Mouse (Mus musculus) spleen, embryonic (tissue): ENCODE results near the gene Pi4ka.

Experiments used
- CTCF ChIA-PET: fragments of 350-600 bp; sonication (Branson Sonifier 250); formaldehyde crosslinking; loops from one replicate; lab custom pipeline; 2022; lab: Charles Lee

Pi4ka gene

GRCm38 (mm10) chr16:17276164-17277151 is 129.7 kb downstream of the Pi4ka start:
- CTCF ChIA-PET: interaction anchor here (1.3 kb wide), 1 partner anchor 67 kb away, joined by 5 read pairs; no protein-coding TSS in a partner anchor

- CTCF ChIA-PET: no interaction called here
Observed at GRCm38 (mm10) chr16:17275721-17276120, 130.4 kb downstream of the Pi4ka start, which contains the start of gene Tmem191c. TSS of gene Tmem191c (plus strand) at chr16:17276077.

GRCm38 (mm10) chr16:17271856-17272255 is 134.3 kb downstream of the Pi4ka start:
- CTCF ChIA-PET: interaction anchor here (0.8 kb wide), 1 partner anchor 45 kb away, joined by 7 read pairs; no protein-coding TSS in a partner anchor

GRCm38 (mm10) chr16:17271124-17271523 is 135.0 kb downstream of the Pi4ka start:
- CTCF ChIA-PET: no interaction called here

GRCm38 (mm10) chr16:17269872-17270271 is 136.2 kb downstream of the Pi4ka start:
- CTCF ChIA-PET: interaction anchor here (0.5 kb wide), 1 partner anchor 13 kb away, joined by 3 read pairs; no protein-coding TSS in a partner anchor

- CTCF ChIA-PET: no interaction called here
Observed at GRCm38 (mm10) chr16:17267937-17268336, 138.2 kb downstream of the Pi4ka start.

GRCm38 (mm10) chr16:17266113-17266512 is 140.0 kb downstream of the Pi4ka start:
- CTCF ChIA-PET: no interaction called here

GRCm38 (mm10) chr16:17261341-17261740 is 144.8 kb downstream of the Pi4ka start:
- CTCF ChIA-PET: no interaction called here

GRCm38 (mm10) chr16:17258917-17259316 is 147.2 kb downstream of the Pi4ka start:
- CTCF ChIA-PET: no interaction called here

GRCm38 (mm10) chr16:17257359-17257821 is 148.7 kb downstream of the Pi4ka start:
- CTCF ChIA-PET: no interaction called here

GRCm38 (mm10) chr16:17255270-17255669 is 150.8 kb downstream of the Pi4ka start:
- CTCF ChIA-PET: no interaction called here

- CTCF ChIA-PET: interaction anchor here (0.7 kb wide), 1 partner anchor 43 kb away, joined by 3 read pairs; no protein-coding TSS in a partner anchor
Observed at GRCm38 (mm10) chr16:17254005-17254597, 152.0 kb downstream of the Pi4ka start.

GRCm38 (mm10) chr16:17252841-17253240 is 153.3 kb downstream of the Pi4ka start:
- CTCF ChIA-PET: interaction anchor here (0.9 kb wide), 1 partner anchor 47 kb away, joined by 3 read pairs; no protein-coding TSS in a partner anchor

- CTCF ChIA-PET: no interaction called here
Observed at GRCm38 (mm10) chr16:17252086-17252726, 153.9 kb downstream of the Pi4ka start.

GRCm38 (mm10) chr16:17251539-17251938 is 154.6 kb downstream of the Pi4ka start:
- CTCF ChIA-PET: no interaction called here

GRCm38 (mm10) chr16:17249135-17249534 is 157.0 kb downstream of the Pi4ka start:
- CTCF ChIA-PET: no interaction called here

GRCm38 (mm10) chr16:17247727-17248126 is 158.4 kb downstream of the Pi4ka start:
- CTCF ChIA-PET: no interaction called here

- CTCF ChIA-PET: no interaction called here
Observed at GRCm38 (mm10) chr16:17244996-17245395, 161.1 kb downstream of the Pi4ka start.

- CTCF ChIA-PET: no interaction called here
Observed at GRCm38 (mm10) chr16:17243731-17244130, 162.4 kb downstream of the Pi4ka start.

GRCm38 (mm10) chr16:17239409-17239808 is 166.7 kb downstream of the Pi4ka start:
- CTCF ChIA-PET: no interaction called here

GRCm38 (mm10) chr16:17237634-17238033 is 168.5 kb downstream of the Pi4ka start:
- CTCF ChIA-PET: interaction anchor here (1.1 kb wide), 1 partner anchor 26 kb away, joined by 3 read pairs; no protein-coding TSS in a partner anchor
